Mouse (Mus musculus) CH12.LX (cell line): Measurements from ENCODE around the gene Nrp2. TPM values are rescaled to one million over a fixed set of nuclear protein-coding genes. Genes with fewer than 3 reads are reported as not detected.

ENCODE experiments used
- DNase-seq: peaks from one replicate; pipeline ENCODE4 v3.0.0-alpha.2; 2013; ENCODE audit errors: extremely low read depth
- H3K27ac ChIP-seq: 2 replicates; pipeline ENCODE4 v1.5.1; 2012; ENCODE audit warnings: low read depth, mild to moderate bottlenecking, control low read depth, moderate library complexity; ENCODE audit not compliant: insufficient read depth
- H3K27me3 ChIP-seq: replicated peaks from 2 replicates; pipeline ENCODE3; 2012; ENCODE audit warnings: inconsistent platforms
- H3K36me3 ChIP-seq, 2 experiments: replicated peaks in 1 of 2; 2 replicates each; pipeline versions ENCODE3 to v1.6.1; 2012; ENCODE audit warnings: inconsistent platforms in 1 of 2, low read length in 1 of 2, mild to moderate bottlenecking in 1 of 2, mixed read lengths in 1 of 2, moderate library complexity in 1 of 2; ENCODE audit not compliant: control insufficient read depth in 1 of 2, insufficient read depth in 1 of 2
- H3K4me1 ChIP-seq, 2 experiments: 2 replicates each; pipeline ENCODE4 v1.6.1; 2012; ENCODE audit warnings: inconsistent platforms in 1 of 2, moderate library complexity in 1 of 2; ENCODE audit not compliant: insufficient read depth in 2 of 2, control insufficient read depth in 1 of 2
- H3K4me2 ChIP-seq: 2 replicates; pipeline ENCODE4 v1.6.1; 2012; ENCODE audit warnings: low read depth, mild to moderate bottlenecking, control low read depth; ENCODE audit not compliant: poor library complexity, insufficient read depth, severe bottlenecking
- H3K4me3 ChIP-seq, 3 experiments: fragments of 150-350 bp in 1 of 3; sonication (generic) in 1 of 3; replicated peaks in 1 of 3; 2 replicates each; pipeline versions ENCODE3 to v1.5.1; 2011 to 2012; ENCODE audit warnings: low read depth in 2 of 3, low read length in 2 of 3, mild to moderate bottlenecking in 2 of 3, moderate library complexity in 2 of 3, control low read depth in 1 of 3, improper control_type of control experiment in 1 of 3, inconsistent platforms in 1 of 3, mixed read lengths in 1 of 3; ENCODE audit not compliant: poor library complexity in 1 of 3
- H3K79me2 ChIP-seq: replicated peaks from 2 replicates; pipeline ENCODE4 v1.6.1; 2012; ENCODE audit warnings: mild to moderate bottlenecking, moderate library complexity; ENCODE audit not compliant: control insufficient read depth, poor library complexity, insufficient read depth, severe bottlenecking; ENCODE audit errors: extremely low read depth
- H3K9ac ChIP-seq: 2 replicates; pipeline ENCODE4 v1.6.1; 2012; ENCODE audit warnings: low read depth, mild to moderate bottlenecking, control low read depth, moderate library complexity; ENCODE audit not compliant: insufficient read depth
- H3K9me3 ChIP-seq: replicated peaks from 2 replicates; pipeline ENCODE3; 2012; ENCODE audit warnings: low read length, inconsistent platforms, mixed read lengths
- BHLHE40 ChIP-seq: IDR thresholded peaks from 2 replicates; pipeline ENCODE4 v1.6.1; 2011; ENCODE audit warnings: mild to moderate bottlenecking, low read depth, low read length, improper control_type of control experiment
- CHD2 ChIP-seq: IDR thresholded peaks from 2 replicates; pipeline ENCODE4 v1.6.1; 2011; ENCODE audit warnings: low read length, improper control_type of control experiment
- CTCF ChIP-seq, 2 experiments: IDR thresholded peaks in 1 of 2; conservative IDR thresholded peaks in 1 of 2; 2 replicates each; pipeline ENCODE4 v1.5.1; 2011 to 2012; ENCODE audit warnings: low read depth in 2 of 2, low read length in 2 of 2, improper control_type of control experiment in 1 of 2, inconsistent platforms in 1 of 2, mild to moderate bottlenecking in 1 of 2, moderate library complexity in 1 of 2
- E2F4 ChIP-seq: IDR thresholded peaks from 2 replicates; pipeline ENCODE4 v1.6.1; 2011; ENCODE audit warnings: low read depth, low read length, improper control_type of control experiment; ENCODE audit not compliant: insufficient replicate concordance
- ELF1 ChIP-seq: IDR thresholded peaks from 2 replicates; pipeline ENCODE4 v1.6.1; 2014; ENCODE audit warnings: low read depth, mild to moderate bottlenecking, inconsistent platforms, low read length, improper control_type of control experiment
- EP300 ChIP-seq: IDR thresholded peaks from 2 replicates; pipeline ENCODE4 v1.6.1; 2011; ENCODE audit warnings: low read length, improper control_type of control experiment
- ETS1 ChIP-seq: conservative IDR thresholded peaks from 2 replicates; pipeline ENCODE4 v1.6.1; 2012; ENCODE audit warnings: low read depth, mild to moderate bottlenecking, inconsistent platforms, low read length, improper control_type of control experiment, moderate library complexity
- GABPA ChIP-seq: IDR thresholded peaks from 2 replicates; pipeline ENCODE4 v1.6.1; 2012; ENCODE audit warnings: low read depth, low read length, improper control_type of control experiment, inconsistent platforms; ENCODE audit not compliant: insufficient replicate concordance
- HCFC1 ChIP-seq: IDR thresholded peaks from 2 replicates; pipeline ENCODE4 v1.6.1; 2012; ENCODE audit warnings: low read depth, mild to moderate bottlenecking, inconsistent platforms, low read length, improper control_type of control experiment
- IRF4 ChIP-seq: IDR thresholded peaks from 2 replicates; pipeline ENCODE4 v1.6.1; 2014; ENCODE audit warnings: low read depth, mild to moderate bottlenecking, inconsistent platforms, low read length, improper control_type of control experiment
- JUN ChIP-seq: IDR thresholded peaks from 2 replicates; pipeline ENCODE4 v1.6.1; 2011; ENCODE audit warnings: low read depth, mild to moderate bottlenecking, low read length, improper control_type of control experiment, moderate library complexity; ENCODE audit not compliant: insufficient read depth
- KAT2A ChIP-seq: IDR thresholded peaks from 2 replicates; pipeline ENCODE4 v1.6.1; 2012; ENCODE audit warnings: low read length, improper control_type of control experiment, inconsistent platforms; ENCODE audit not compliant: insufficient replicate concordance
- MAFK ChIP-seq: IDR thresholded peaks from 2 replicates; pipeline ENCODE4 v1.6.1; 2011; ENCODE audit warnings: low read length, improper control_type of control experiment; ENCODE audit not compliant: insufficient replicate concordance
- MAX ChIP-seq: IDR thresholded peaks from 2 replicates; pipeline ENCODE4 v1.6.1; 2011; ENCODE audit warnings: low read length, improper control_type of control experiment
- MAZ ChIP-seq: IDR thresholded peaks from 2 replicates; pipeline ENCODE4 v1.6.1; 2012; ENCODE audit warnings: low read depth, mild to moderate bottlenecking, inconsistent platforms, low read length, improper control_type of control experiment, moderate library complexity
- MEF2A ChIP-seq: IDR thresholded peaks from 2 replicates; pipeline ENCODE4 v1.6.1; 2014; ENCODE audit warnings: low read depth, mild to moderate bottlenecking, inconsistent platforms, low read length, improper control_type of control experiment, borderline replicate concordance
- MXI1 ChIP-seq: IDR thresholded peaks from 2 replicates; pipeline ENCODE4 v1.6.1; 2011; ENCODE audit warnings: mild to moderate bottlenecking, low read depth, low read length, improper control_type of control experiment
- MYC ChIP-seq: IDR thresholded peaks from 2 replicates; pipeline ENCODE4 v1.6.1; 2011; ENCODE audit warnings: low read depth, mild to moderate bottlenecking, improper control_type of control experiment, low read length
- NELFE ChIP-seq: IDR thresholded peaks from 2 replicates; pipeline ENCODE4 v1.6.1; 2011; ENCODE audit warnings: low read depth, low read length, improper control_type of control experiment
- NRF1 ChIP-seq: IDR thresholded peaks from 2 replicates; pipeline ENCODE4 v1.6.1; 2014; ENCODE audit warnings: low read depth, mild to moderate bottlenecking, inconsistent platforms, low read length, improper control_type of control experiment, moderate library complexity
- PAX5 ChIP-seq: IDR thresholded peaks from 2 replicates; pipeline ENCODE4 v1.6.1; 2012; ENCODE audit warnings: low read length, inconsistent platforms, mixed read lengths
- POLR2A ChIP-seq: IDR thresholded peaks from 2 replicates; pipeline ENCODE4 v1.6.1; 2011; ENCODE audit warnings: low read depth, mild to moderate bottlenecking, improper control_type of control experiment, low read length
- RCOR1 ChIP-seq: conservative IDR thresholded peaks from 2 replicates; pipeline ENCODE4 v1.6.1; 2012; ENCODE audit warnings: low read depth, mild to moderate bottlenecking, inconsistent platforms, low read length, improper control_type of control experiment
- SIN3A ChIP-seq: IDR thresholded peaks from 2 replicates; pipeline ENCODE4 v1.6.1; 2012; ENCODE audit warnings: low read length, improper control_type of control experiment, inconsistent platforms
- TBP ChIP-seq: conservative IDR thresholded peaks from 2 replicates; pipeline ENCODE4 v1.6.1; 2011; ENCODE audit warnings: low read depth, low read length, improper control_type of control experiment
- TCF12 ChIP-seq: IDR thresholded peaks from 2 replicates; pipeline ENCODE4 v1.6.1; 2014; ENCODE audit warnings: low read depth, mild to moderate bottlenecking, inconsistent platforms, low read length, improper control_type of control experiment
- UBTF ChIP-seq: IDR thresholded peaks from 2 replicates; pipeline ENCODE4 v1.6.1; 2012; ENCODE audit warnings: low read depth, mild to moderate bottlenecking, inconsistent platforms, low read length, improper control_type of control experiment, moderate library complexity
- USF1 ChIP-seq: IDR thresholded peaks from 2 replicates; pipeline ENCODE4 v1.6.1; 2014; ENCODE audit warnings: low read depth, mild to moderate bottlenecking, inconsistent platforms, low read length, improper control_type of control experiment
- USF2 ChIP-seq: conservative IDR thresholded peaks from 2 replicates; pipeline ENCODE4 v1.6.1; 2011; ENCODE audit warnings: low read depth, low read length, improper control_type of control experiment
- ZC3H11A ChIP-seq: IDR thresholded peaks from 2 replicates; pipeline ENCODE4 v1.6.1; 2012; ENCODE audit warnings: low read depth, mild to moderate bottlenecking, inconsistent platforms, low read length, improper control_type of control experiment
- ZKSCAN1 ChIP-seq: IDR thresholded peaks from 2 replicates; pipeline ENCODE4 v1.6.1; 2012; ENCODE audit warnings: low read depth, inconsistent platforms, low read length, improper control_type of control experiment, borderline replicate concordance
- ZMIZ1 ChIP-seq: IDR thresholded peaks from 2 replicates; pipeline ENCODE4 v1.6.1; 2012; ENCODE audit warnings: low read depth, mild to moderate bottlenecking, inconsistent platforms, low read length, improper control_type of control experiment
- ZNF384 ChIP-seq: IDR thresholded peaks from 2 replicates; pipeline ENCODE4 v1.6.1; 2012; ENCODE audit warnings: low read depth, low read length, improper control_type of control experiment, inconsistent platforms
- dilution Hi-C: fragments of 300-500 bp; cut with MboI; formaldehyde crosslinking; loops from 2 replicates; pipeline ENCODE4 v1.14.3; 2020; ENCODE audit warnings: low sequenced_read_pairs; ENCODE audit not compliant: extremely low pct_unique_long_range_greater_than_20kb, extremely low pct_ligation_motif_present
- in situ Hi-C: fragments of 300-500 bp; cut with MboI; formaldehyde crosslinking; loops from 3 replicates; pipeline ENCODE4 v1.14.3; 2019; ENCODE audit warnings: low sequenced_read_pairs, low pct_ligation_motif_present, low pct_unique_long_range_greater_than_20kb, mixed read lengths
- polyA plus RNA-seq: library from polyadenylated mRNA; unstranded; fragments of >175 nt; gene quantifications from 2 replicates; pipeline ENCODE4 v1.2.1, GENCODE M21; 2012; ENCODE audit warnings: low read depth; ENCODE audit not compliant: insufficient read length
- total RNA-seq, 2 experiments: library from RNA; depleted of rRNA; stranded (reverse); fragments of 300-350 nt in 1 of 2; fragments of >200 nt in 1 of 2; gene quantifications; 2 replicates each; pipeline ENCODE4 v1.2.3; 2012 to 2014

Gene Nrp2
- total and polyA plus RNA-seq, 3 experiments, result 16.4 to 24.4 (median 17.3) TPM

DNA sequence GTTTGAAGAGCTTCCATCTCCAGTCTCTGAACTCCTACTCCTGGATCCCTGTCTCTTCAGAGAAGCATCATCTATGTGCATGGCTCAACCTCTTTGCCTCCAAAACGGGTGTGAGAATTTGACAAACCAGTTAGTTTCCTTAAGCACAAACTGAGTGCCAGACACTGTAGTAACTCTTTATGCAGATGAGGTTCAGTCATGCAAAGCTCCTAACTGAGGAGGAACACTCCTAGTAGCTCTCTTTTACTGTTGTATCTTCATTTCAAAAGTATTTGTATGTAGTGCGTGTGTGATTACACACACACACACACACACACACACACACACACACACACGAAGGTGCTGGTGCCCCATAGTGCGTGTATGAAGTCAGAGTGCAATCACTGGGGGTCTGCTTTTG lies 32.8 kb downstream of the Nrp2 start (continued):
- no peak for TF ChIP-seq KAT2A
- peak; percentile 32; the same call in 1 of the 2 replicates for TF ChIP-seq NELFE
- TF ChIP-seq MXI1, result peak; percentile 31; the same call in 1 of the 2 replicates
- no peak for TF ChIP-seq ELF1
- TF ChIP-seq CTCF (conservative IDR thresholded peaks at IDR 0.05 in 1 of 2, IDR thresholded peaks at IDR 0.05 in 1 of 2; ENCODE audit: low read depth in 2 of 2, low read length in 2 of 2), result no peak
- 0 out of 2 replicates have a peak, but pooled peaks have one; percentile 12 for TF ChIP-seq NRF1
- TF ChIP-seq POLR2A, result peak; percentile 62; the same call in 1 of the 2 replicates
- no peak for TF ChIP-seq MEF2A
- TF ChIP-seq RCOR1, result no peak
- no peak for TF ChIP-seq MYC
- TF ChIP-seq USF2, result no peak
- no peak for TF ChIP-seq EP300
- TF ChIP-seq ZKSCAN1, result no peak
- no peak for TF ChIP-seq ZNF384
- no peak for TF ChIP-seq JUN
- no peak; the same call in 1 of the 2 replicates for TF ChIP-seq SIN3A
- TF ChIP-seq ZC3H11A, result no peak
- no peak for TF ChIP-seq CHD2
- TF ChIP-seq MAX, result no peak

DNA sequence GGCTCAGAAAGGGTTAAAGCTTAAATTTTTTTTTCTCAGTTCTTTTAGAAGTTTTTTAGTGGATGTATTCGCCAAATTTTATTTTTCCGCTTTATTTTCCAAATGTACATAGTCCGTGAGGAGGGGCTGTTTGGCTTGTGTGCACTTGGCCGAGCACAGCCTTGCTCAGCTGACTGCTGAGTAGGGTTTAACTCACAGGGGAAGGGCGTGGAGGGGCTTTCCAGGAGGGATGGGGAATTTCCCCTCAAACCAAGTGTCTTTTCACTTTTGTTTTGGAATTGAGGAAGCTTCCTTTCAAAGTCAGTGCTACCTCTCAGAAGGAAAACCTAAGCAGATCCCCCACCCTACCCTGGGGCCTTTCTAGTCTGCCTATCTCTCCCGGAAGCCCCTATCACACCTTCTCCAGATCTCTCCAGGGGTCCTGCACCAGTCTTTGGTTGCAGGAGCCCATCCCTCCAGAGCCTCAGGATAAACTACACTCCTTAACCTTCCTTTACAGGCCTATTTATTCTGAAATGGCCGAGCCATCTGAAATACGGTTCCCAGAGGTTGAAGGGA lies 33.4 kb downstream of the Nrp2 start:
- peak overlapping the region in 2 of 3 experiments; percentile 9 to 47 for H3K4me3 ChIP-seq
- H3K27ac ChIP-seq, result peak overlapping the region; percentile 100
- H3K79me2 ChIP-seq, result peaks cover 33% of the 10 kb centered on the region
- H3K27me3 ChIP-seq, result no peaks in the 10 kb centered on the region
- in situ Hi-C loops (no loop called here), dilution Hi-C loops (no loop called here)
- H3K4me2 ChIP-seq, result peak overlapping the region; percentile 87
- DNase-seq, result peak; percentile 88
- peaks cover 13 to 43% of the 10 kb centered on the region in 2 experiments for H3K4me1 ChIP-seq
- H3K36me3 ChIP-seq, result peaks cover 0 to 47% of the 10 kb centered on the region in 2 experiments
- H3K9me3 ChIP-seq, result no peaks in the 10 kb centered on the region
- peak overlapping the region; percentile 88 for H3K9ac ChIP-seq
- TF ChIP-seq EP300 (peak; percentile 88), MAFK (peak; percentile 77; the same call in 1 of the 2 replicates), ZNF384 (peak; percentile 19; the same call in 1 of the 2 replicates), CHD2 (no peak), RCOR1 (0 out of 2 replicates have a peak, but pooled peaks have one; percentile 17), USF1 (no peak), ETS1 (peak; percentile 96), JUN (no peak), MAZ (peak; percentile 79), MAX (peak; percentile 49), ZKSCAN1 (no peak), TCF12 (peak; percentile 55), ZMIZ1 (no peak), TBP (0 out of 2 replicates have a peak, but pooled peaks have one; percentile 53), GABPA (no peak), ZC3H11A (no peak), UBTF (no peak), USF2 (no peak), IRF4 (peak; percentile 71), KAT2A (no peak), BHLHE40 (peak; percentile 92), MEF2A (peak; percentile 75; the same call in 1 of the 2 replicates), MXI1 (no peak; the same call in 1 of the 2 replicates), POLR2A (peak; percentile 37; the same call in 1 of the 2 replicates), HCFC1 (no peak), MYC (no peak), ELF1 (0 out of 2 replicates have a peak, but pooled peaks have one; percentile 48), PAX5 (no peak), SIN3A (peak; percentile 91), E2F4 (no peak), CTCF (conservative IDR thresholded peaks at IDR 0.05 in 1 of 2, IDR thresholded peaks at IDR 0.05 in 1 of 2; ENCODE audit: low read depth in 2 of 2, low read length in 2 of 2) (no peak)
